Mouse (Mus musculus) midbrain, embryonic 14.5 days (tissue): ENCODE data around the gene Ecsit. TPM values are rescaled to one million over a fixed set of nuclear protein-coding genes. Genes with fewer than 3 reads are reported as not detected.

ENCODE experiments used
- ATAC-seq: fragments of 200-750 bp; cut with Nextera tagmentation; 2 replicates; pipeline ENCODE4 v1.8.0; 2017; ENCODE audit warnings: moderate number of reproducible peaks, moderate library complexity; ENCODE audit not compliant: low FRiP score, low TSS enrichment
- DNase-seq: peaks from one replicate; pipeline ENCODE4 v3.0.0-alpha.2; 2015
- H3K27ac ChIP-seq: fragments of 300-500 bp; sonication (generic); replicated peaks from 2 replicates; pipeline ENCODE4 v1.5.1; 2014; ENCODE audit warnings: mild to moderate bottlenecking, low read depth, low read length, moderate library complexity
- H3K27me3 ChIP-seq: fragments of 300-500 bp; sonication (generic); 2 replicates; pipeline ENCODE4 v1.6.1; 2014; ENCODE audit warnings: low read length, control low read depth, mixed read lengths; ENCODE audit not compliant: control insufficient read depth, insufficient read depth
- H3K36me3 ChIP-seq: fragments of 300-500 bp; sonication (generic); 2 replicates; pipeline ENCODE4 v1.6.1; 2014; ENCODE audit warnings: low read length, control low read depth; ENCODE audit not compliant: control insufficient read depth, insufficient read depth
- H3K4me1 ChIP-seq: fragments of 300-500 bp; sonication (generic); 2 replicates; pipeline ENCODE4 v1.6.1; 2014; ENCODE audit warnings: mild to moderate bottlenecking, antibody characterized with exemption, low read length, control low read depth; ENCODE audit not compliant: control insufficient read depth, insufficient read depth
- H3K4me2 ChIP-seq: fragments of 300-500 bp; sonication (generic); 2 replicates; pipeline ENCODE4 v1.6.1; 2014; ENCODE audit warnings: mild to moderate bottlenecking, low read length, moderate library complexity
- H3K4me3 ChIP-seq: fragments of 300-500 bp; sonication (generic); replicated peaks from 2 replicates; pipeline ENCODE4 v1.5.1; 2014; ENCODE audit warnings: low read depth, low read length
- H3K9ac ChIP-seq: fragments of 300-500 bp; sonication (generic); replicated peaks from 2 replicates; pipeline ENCODE4 v1.6.1; 2014; ENCODE audit warnings: mild to moderate bottlenecking, low read length, moderate library complexity
- H3K9me3 ChIP-seq: fragments of 300-500 bp; sonication (generic); 2 replicates; pipeline ENCODE4 v1.6.1; 2016; ENCODE audit warnings: low read length, control low read depth, mixed read lengths; ENCODE audit not compliant: control insufficient read depth
- WGBS: fragments of 180-500 bp; shearing (Covaris S2); extraction: QIAGEN DNeasy Blood & Tissue Kit; methylation state at CpG from one replicate; pipeline ENCODE4 v1.1.7; 2014; 5-methylcytosine and 5-hydroxymethylcytosine counted together
- polyA plus RNA-seq: library from polyadenylated mRNA; unstranded; fragments of >200 nt; fragmentation: Nextera tagmentation; extraction: Ambion mirVana; gene quantifications from 2 replicates; pipeline ENCODE4 v1.2.1, GENCODE M21; 2014

Ecsit gene
- polyA plus RNA-seq, 1 experiment from 2014 or later, result 48.5 TPM

DNA sequence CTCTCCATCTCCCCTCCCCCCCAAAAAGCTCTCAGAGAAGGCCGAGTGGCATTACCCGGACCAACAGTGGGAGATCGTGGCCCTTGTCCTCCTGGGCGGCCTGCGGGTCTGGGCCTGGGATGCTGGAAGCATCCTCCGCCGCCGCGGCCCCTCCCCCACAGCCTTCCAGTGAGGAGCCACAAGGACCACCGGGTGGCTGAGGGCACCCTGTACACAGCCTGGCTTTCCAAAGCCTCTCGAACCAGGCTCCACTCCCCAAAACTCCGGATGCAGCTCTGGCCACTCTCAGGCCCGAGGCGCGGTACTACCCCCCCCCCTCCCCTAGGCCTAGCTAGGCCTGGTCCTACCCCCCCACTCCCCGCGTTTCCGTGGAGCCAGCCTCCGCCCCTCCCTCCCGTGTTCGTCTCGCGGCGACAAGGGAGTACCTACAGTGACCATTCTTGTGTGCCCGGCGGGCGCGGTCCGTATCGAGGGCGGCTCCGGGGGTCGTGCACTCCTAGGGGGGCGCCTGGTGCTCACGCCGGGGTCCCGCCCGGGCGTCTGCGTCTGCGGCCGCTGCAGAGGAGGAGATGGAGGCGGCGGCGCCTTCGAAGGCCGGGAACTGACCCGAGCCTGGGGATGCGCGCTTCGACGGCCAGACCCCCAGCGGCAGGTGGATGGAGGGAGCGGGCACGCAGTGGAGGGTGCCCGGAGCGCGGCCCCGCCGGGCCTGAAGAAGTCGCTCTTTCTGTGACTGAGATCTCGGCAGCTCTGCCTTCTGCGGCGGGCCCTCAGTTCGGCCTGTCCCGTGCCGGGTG lies 33.9 kb downstream of the Ecsit start:
- Histone ChIP-seq H3K9me3 (no peaks in the 10 kb centered on the region), H3K4me2 (peak overlapping the region; percentile 85), H3K4me3 (peak overlapping the region; percentile 100), H3K27me3 (no peaks in the 10 kb centered on the region), H3K4me1 (peaks cover 37% of the 10 kb centered on the region), H3K36me3 (peaks cover 4% of the 10 kb centered on the region; the same call in 1 of the 2 replicates), H3K9ac (peak overlapping the region; percentile 98), H3K27ac (peak overlapping the region; percentile 96)
- 2% methylated on average over 67 of the region's 67 CpGs for WGBS
- DNase-seq (peak; percentile 76), ATAC-seq (peak; percentile 26)

DNA sequence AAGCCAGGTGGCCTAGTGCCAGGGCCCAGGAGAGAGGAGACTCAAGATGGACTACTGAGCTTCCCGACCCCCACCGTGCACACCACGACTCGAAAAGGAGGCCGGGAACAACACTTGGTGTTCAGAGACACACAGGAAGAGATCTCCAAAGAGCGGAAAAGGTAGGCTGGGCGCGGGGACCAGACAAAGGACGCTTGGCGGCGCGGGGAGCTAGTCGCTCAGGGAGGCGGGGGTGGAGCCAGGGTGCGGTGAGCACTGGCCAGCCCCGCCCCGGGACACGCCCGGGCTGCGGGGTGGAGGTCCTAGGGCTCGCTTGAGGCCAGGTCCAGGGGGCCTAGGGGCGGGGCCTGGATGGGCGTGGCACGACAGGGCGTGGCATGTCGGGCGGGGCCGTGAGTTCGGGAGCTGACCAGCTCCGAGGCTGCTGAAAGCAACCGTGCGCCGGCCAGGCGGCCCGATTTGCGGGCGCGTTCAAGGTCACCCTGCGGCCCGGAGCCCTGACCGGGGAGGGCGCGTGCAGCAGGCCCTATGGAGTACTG lies 34.8 kb downstream of the Ecsit start:
- H3K4me2 ChIP-seq, result peak overlapping the region; percentile 85
- peak overlapping the region; percentile 96 for H3K27ac ChIP-seq
- H3K4me3 ChIP-seq, result peak overlapping the region; percentile 100
- WGBS, result under 1% methylated on average over 43 of the region's 43 CpGs
- peak overlapping the region; percentile 98 for H3K9ac ChIP-seq
- H3K4me1 ChIP-seq, result peaks cover 37% of the 10 kb centered on the region
- ATAC-seq, result peak; percentile 59
- no peaks in the 10 kb centered on the region; the same call in 1 of the 2 replicates for H3K36me3 ChIP-seq
- H3K27me3 ChIP-seq, result no peaks in the 10 kb centered on the region
- no peaks in the 10 kb centered on the region for H3K9me3 ChIP-seq
- peak; percentile 85 for DNase-seq

DNA sequence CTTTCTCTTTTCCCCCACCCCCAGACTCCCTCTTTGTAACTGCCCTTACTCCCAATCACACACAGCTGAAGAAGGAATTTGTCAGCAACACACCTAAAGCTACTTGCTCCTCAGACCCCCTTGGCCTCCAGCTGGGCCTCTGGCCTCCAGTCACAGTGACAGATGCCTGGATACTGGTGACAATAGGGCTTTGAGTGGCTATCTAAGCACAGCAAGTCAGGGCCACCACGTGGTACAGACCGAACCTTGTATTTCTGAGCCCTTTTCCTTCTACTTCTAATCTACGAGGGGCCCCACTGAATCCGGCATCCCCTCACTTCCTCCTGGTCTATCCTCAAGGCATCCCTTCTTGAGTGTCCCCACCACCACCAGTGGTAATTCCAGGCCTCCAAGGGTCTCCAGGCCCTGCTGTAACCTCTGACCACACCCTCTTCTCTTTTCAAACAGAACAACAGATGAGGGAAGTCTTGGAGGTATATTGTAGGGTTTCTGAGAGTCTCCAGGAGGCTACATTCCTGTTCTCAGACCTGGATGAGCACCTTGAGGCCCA lies 35.4 kb downstream of the Ecsit start:
- H3K27ac ChIP-seq, result peak overlapping the region; percentile 96
- WGBS, result 14% methylated on average over 4 of the region's 4 CpGs
- no peaks in the 10 kb centered on the region for H3K9me3 ChIP-seq
- H3K36me3 ChIP-seq, result no peaks in the 10 kb centered on the region; the same call in 1 of the 2 replicates
- H3K27me3 ChIP-seq, result no peaks in the 10 kb centered on the region
- H3K4me1 ChIP-seq, result peaks cover 37% of the 10 kb centered on the region
- peak overlapping the region; percentile 100 for H3K4me3 ChIP-seq
- peak overlapping the region; percentile 85 for H3K4me2 ChIP-seq
- peak overlapping the region; percentile 98 for H3K9ac ChIP-seq
- no peak for ATAC-seq
- DNase-seq, result peak; percentile 62

DNA sequence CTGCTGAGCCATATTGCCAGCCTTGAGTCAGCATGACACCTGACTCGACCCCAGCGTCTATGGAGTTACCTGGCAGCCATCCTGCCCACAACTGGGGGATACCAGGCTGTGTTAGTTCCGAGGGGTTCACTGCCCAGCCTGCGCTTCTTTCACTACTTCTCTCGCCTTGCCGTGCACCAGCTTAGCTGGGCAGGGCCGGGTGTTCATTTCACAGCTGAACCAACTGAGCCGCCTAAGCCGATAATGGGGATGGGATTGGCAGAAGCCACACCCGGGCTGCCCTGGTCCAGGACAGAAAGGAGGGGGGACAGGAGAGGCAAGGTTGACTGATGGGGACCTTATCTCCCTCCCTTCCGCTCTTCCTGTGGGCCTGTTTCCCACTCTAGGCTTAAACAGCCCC lies 35.9 kb downstream of the Ecsit start:
- H3K36me3 ChIP-seq, result no peaks in the 10 kb centered on the region; the same call in 1 of the 2 replicates
- H3K9ac ChIP-seq, result peak overlapping the region; percentile 98
- no peaks in the 10 kb centered on the region for H3K9me3 ChIP-seq
- H3K27me3 ChIP-seq, result no peaks in the 10 kb centered on the region
- no peak for ATAC-seq
- WGBS, result 48% methylated on average over 11 of the region's 11 CpGs
- peak; percentile 35 for DNase-seq
- H3K27ac ChIP-seq, result peak overlapping the region; percentile 96
- H3K4me1 ChIP-seq, result peaks cover 34% of the 10 kb centered on the region
- peak overlapping the region; percentile 100 for H3K4me3 ChIP-seq
- peak overlapping the region; percentile 85 for H3K4me2 ChIP-seq

DNA sequence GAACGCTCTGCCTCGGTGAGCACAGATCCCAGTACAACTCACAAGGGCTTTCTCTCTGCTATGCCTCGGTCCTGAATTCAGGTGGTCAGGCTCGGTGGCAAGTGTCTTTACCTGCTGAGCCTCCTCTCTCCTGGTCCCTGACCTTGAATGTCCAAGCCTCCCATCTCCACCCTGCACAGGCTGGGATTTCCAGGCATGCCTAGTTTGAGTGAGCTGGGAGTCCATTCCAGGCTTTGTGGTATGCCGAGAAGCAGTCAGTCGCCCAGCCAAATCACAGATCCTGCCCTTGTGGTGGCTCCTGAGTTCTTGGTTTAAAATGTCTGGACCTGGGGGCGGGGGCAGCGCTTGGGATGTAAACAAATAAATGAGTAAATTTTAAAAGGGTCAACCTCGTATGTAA lies 37.9 kb downstream of the Ecsit start:
- Histone ChIP-seq H3K9me3 (no peaks in the 10 kb centered on the region), H3K4me2 (peak overlapping the region; percentile 85), H3K9ac (no peak overlapping the region; the same call in 1 of the 2 replicates), H3K36me3 (no peaks in the 10 kb centered on the region; the same call in 1 of the 2 replicates), H3K4me3 (0 out of 2 replicates have a peak overlapping the region, but pooled peaks have one; percentile 7), H3K27me3 (no peaks in the 10 kb centered on the region), H3K27ac (no peak overlapping the region), H3K4me1 (peaks cover 34% of the 10 kb centered on the region)
- WGBS, result 64% methylated on average over 9 of the region's 9 CpGs
- no peak for ATAC-seq
- DNase-seq, result no peak

DNA sequence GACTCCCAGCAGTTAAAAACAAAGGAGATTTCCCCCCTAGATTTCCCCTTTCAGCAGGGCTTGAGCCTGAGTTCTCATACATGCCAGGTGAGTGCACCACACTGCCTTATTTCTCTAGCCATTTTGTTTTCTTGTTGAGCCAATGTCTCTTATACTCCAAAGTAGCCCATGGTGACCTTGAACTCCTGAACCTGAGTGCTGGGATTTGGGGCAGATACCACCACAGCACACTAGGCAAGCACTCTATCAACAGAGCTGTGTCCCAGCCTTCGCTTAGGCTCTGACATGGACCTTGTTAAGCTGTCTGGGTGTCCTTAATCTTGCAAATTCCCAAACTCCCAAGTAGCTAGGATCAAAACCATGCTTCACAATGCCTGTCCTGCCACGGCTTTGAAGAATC lies 43.4 kb downstream of the Ecsit start:
- DNase-seq, result no peak
- Histone ChIP-seq H3K36me3 (no peaks in the 10 kb centered on the region; the same call in 1 of the 2 replicates), H3K9me3 (no peaks in the 10 kb centered on the region), H3K4me1 (no peaks in the 10 kb centered on the region; the same call in none of the 2 replicates), H3K27me3 (no peaks in the 10 kb centered on the region), H3K4me2 (no peak overlapping the region), H3K9ac (no peak overlapping the region), H3K27ac (no peak overlapping the region), H3K4me3 (no peak overlapping the region)
- no peak for ATAC-seq
- 60% methylated on average over 2 of the region's 2 CpGs for WGBS

DNA sequence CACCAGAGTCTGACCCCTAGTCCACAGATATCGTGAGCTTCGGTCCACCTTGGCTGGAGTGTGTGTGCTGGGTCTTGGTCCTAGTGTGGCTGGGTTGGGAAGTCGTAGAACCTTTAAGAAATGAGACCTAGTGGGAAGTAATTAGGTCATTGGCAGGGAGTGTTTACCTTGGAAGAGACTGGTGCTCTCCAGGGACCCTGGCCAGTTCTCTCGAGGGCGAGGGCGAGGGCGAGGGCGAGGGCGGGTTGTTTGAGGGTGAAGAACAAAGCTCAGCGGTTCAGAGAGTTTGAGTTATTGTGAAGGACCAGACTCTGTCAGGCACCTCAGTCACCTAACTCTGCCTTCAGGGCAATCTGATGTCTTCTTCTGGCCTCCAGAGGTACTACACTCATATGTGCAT lies 47.4 kb downstream of the Ecsit start:
- Histone ChIP-seq H3K27me3 (no peaks in the 10 kb centered on the region), H3K4me2 (no peak overlapping the region), H3K4me1 (peaks cover 12% of the 10 kb centered on the region), H3K9me3 (no peaks in the 10 kb centered on the region), H3K4me3 (no peak overlapping the region), H3K9ac (no peak overlapping the region), H3K27ac (no peak overlapping the region), H3K36me3 (peaks cover 36% of the 10 kb centered on the region)
- ATAC-seq, result no peak
- DNase-seq, result no peak
- 88% methylated on average over 10 of the region's 10 CpGs for WGBS

DNA sequence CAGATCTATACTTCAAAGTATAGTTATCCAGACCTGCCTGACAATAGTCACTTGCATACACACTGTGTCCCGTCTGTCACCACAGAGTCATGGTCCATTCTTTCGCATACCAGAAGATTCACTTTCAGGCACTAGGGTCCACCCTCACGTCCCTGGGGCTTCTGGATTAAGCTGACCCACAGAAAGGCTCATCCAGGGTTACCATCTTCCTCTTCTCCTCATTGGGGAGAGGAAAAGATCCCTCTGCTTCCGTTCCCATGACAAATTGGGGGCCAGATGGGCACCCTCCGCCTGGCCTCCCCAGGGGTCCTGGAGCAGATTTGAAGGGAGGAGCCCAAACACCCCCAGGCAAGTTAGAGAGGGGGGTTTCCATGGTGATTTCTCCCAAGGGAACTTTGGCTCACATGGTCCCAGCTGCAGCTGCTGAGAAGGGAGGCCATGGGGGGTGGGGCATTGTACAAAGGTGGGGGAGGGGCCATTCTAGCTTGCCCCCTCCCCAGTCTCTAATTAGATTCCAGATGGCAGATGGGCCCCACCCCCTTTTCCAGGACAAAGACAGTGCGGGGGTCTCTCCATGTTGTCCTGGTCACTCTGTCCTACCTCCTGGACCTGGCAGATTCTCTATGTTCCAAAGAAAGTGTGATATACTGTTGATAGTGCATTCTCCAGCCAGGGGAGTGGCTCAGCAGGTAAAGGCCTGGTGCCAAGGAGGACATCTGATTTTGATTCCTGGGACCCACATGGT lies 49.8 kb downstream of the Ecsit start:
- 13% methylated on average over 6 of the region's 6 CpGs for WGBS

More for the DNA sequence above, 49.8 kb downstream of the Ecsit start:
- Histone ChIP-seq H3K36me3 (peaks cover 59% of the 10 kb centered on the region), H3K27ac (peak overlapping the region; percentile 32; the same call in 1 of the 2 replicates), H3K4me2 (no peak overlapping the region), H3K4me1 (peaks cover 12% of the 10 kb centered on the region), H3K27me3 (no peaks in the 10 kb centered on the region), H3K9ac (no peak overlapping the region), H3K4me3 (no peak overlapping the region), H3K9me3 (no peaks in the 10 kb centered on the region)
- peak; percentile 68 for ATAC-seq
- peak; percentile 72 for DNase-seq
